Mouse (Mus musculus): ENCODE measurements at regions not wholly inside any gene's neighbourhood (a gene's known extent, or its start where the extent isn't known, plus 50 kb on each side); places are given as distances from the start of the nearest gene placed in this dataset.

GRCm38 (mm10) chr17:41990804-41991203, 324.9 kb upstream of the Ptchd4 start:
- DNase-seq (ENCODE audit: low spot score in 2 of 2), result no peak

- DNase-seq (ENCODE audit: low spot score in 2 of 2), result no peak
Measured at GRCm38 (mm10) chr17:42008415-42008814, 307.3 kb upstream of the Ptchd4 start.

- no peak for DNase-seq (ENCODE audit: low spot score in 2 of 2)
Measured at GRCm38 (mm10) chr17:42024295-42024694, 291.5 kb upstream of the Ptchd4 start.

DNA sequence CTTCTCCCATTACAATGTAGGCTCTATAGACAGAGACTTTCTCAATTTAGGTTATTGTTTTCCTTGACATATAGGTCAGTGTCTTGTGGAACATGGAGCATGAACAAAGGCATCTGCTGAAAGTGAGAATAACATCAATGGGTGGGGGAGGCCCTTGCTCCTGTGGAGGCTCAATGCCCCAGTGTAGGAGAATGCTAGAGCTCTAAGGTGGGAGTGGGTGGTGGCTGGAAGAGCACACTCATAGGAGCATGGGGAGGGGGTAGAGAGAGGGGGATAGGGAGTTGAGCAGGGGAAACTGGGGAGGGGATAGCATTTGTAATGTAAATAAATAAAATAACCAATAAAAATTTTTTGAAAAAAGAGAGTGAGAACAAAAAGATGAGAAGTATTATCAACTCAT, 288.5 kb upstream of the Ptchd4 start:
- DNase-seq (ENCODE audit: low spot score in 2 of 2), result no peak

DNA sequence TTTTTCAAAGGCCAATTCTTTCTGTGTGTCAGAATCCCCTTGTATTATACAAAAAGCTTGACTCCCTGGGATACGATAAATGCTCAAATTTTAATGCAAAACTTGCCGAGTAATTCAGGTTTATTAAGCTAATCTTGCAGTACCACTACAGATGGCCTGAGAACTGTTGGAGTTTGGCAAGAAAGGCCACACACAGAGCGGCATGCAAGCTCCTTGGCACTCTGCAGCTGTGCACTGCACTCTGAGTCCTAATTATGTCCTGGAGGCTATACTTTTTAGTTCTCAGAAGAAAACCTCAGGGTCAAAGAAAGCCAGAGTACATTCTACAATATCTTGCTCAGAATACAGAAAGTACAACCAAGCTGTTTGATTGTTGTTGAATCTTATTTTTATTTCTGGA, 286.3 kb upstream of the Ptchd4 start:
- DNase-seq (ENCODE audit: low spot score in 2 of 2), result no peak

DNA sequence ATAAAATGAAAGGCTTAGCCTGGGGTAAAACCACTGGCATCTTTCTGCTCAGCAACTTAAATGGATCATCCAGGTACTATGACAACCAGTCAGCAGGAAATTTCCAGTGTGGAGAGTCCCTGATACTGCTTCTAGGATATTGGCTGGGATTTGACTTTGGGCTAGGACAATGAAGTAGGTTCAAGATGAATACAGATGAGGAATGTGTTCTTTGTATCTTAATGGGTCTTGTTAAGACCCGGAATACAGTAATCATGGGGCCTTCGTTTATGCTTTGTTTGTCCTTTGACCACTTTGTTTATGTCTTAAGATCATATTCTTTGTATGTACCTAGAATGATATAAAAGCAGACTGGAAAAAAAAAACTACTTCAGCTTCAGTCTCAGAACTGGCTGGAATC, 278.7 kb upstream of the Ptchd4 start:
- no peak for DNase-seq (ENCODE audit: low spot score in 2 of 2)

- no peak for DNase-seq (ENCODE audit: low spot score in 2 of 2)
Measured at GRCm38 (mm10) chr17:42049779-42050515, 265.8 kb upstream of the Ptchd4 start.

DNA sequence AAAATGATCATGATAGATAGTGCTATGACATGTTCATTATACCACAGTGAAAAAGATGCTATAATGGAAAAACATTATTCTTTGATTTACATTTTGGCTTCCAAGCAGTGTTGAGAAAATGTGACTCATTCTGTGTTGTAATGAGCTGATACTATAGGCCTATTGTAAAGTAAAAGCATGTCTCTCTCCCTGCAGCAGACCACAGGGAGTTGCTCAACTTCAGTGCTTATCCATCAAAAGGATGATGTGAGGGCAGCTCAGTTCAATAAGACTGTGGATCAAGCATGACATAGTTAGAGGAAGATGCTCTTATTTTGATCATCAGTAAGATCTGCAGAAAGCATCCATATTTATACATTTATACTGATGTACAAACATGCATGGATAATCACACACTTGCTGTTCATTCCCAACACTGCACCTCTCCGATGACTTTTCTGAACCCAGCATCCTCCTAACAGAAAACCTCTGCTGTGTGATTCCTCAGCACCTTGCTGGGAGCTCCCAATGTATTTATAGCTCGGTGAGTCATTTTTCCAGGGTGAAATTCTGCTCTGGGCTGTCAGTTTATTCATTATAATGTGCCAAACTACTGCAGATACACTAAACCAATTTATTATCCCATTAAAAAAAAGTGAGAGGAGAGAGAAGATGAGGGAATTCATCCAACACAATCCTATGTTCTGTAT, 224.8 kb upstream of the Ptchd4 start:
- DNase-seq (ENCODE audit: low spot score in 2 of 2), result no peak

GRCm38 (mm10) chr17:42113684-42114083, 202.1 kb upstream of the Ptchd4 start:
- no peak for DNase-seq (ENCODE audit: low spot score in 2 of 2)

DNA sequence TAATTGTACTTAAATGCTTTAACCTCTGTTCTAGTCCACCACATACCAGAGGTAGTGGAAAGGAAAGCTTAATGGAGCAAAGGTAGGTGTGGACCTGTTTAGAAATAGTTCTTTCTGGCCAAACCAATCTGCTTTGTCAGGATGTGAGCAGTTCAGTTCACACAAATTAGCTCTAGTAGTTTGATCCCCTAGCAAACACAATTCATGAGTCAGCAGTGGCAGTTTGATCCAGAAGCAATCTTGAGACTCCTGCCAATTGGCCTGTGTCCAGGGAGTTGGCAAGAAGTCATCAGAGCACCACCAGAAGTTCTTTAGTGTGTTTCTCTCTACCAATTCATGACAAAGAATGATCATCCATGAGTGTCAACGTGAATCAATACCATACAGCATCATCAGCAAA, 195.0 kb upstream of the Ptchd4 start:
- DNase-seq (ENCODE audit: low spot score in 2 of 2), result no peak

- peak in 1 of 2 experiments; percentile 5 for DNase-seq (ENCODE audit: low spot score in 2 of 2)
Measured at GRCm38 (mm10) chr17:42126488-42127237, 189.1 kb upstream of the Ptchd4 start.

GRCm38 (mm10) chr17:42169391-42170018, 146.2 kb upstream of the Ptchd4 start:
- DNase-seq (ENCODE audit: low spot score in 2 of 2), result no peak

- DNase-seq (ENCODE audit: low spot score in 2 of 2), result no peak
Measured at GRCm38 (mm10) chr17:42188531-42188930, 127.2 kb upstream of the Ptchd4 start.

DNA sequence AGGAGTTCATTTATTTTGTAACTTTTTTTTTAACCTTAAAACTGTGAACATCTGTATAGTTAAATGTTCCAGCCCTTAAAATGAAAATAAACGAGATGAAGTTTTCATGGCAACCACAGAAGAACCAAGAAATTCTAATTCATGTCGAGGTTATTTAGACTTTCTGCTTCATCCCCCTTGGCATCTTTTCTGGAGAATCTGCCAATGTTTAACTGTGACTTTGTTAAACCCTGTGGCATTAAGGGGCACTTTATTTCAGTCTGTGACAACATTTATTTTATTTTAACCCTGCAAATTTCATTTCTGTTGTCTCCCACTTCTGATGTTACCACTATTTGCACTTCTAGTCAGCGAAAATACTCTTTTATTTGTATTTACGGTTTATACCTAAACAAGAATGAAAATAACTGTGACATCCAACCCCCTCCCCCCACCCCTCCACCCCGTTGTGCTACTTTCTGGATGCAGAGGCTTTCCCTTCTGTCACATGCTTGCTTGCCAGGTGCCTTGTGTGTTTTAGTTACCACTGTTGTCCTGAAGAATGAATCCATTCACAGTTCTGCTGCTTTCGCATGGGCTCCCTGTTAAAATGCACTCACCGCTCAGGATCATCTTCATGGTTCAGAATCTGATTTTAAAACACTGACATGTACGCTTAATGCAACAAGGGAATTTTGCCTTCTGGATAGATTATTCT, 125.4 kb upstream of the Ptchd4 start:
- no peak for DNase-seq (ENCODE audit: low spot score in 2 of 2)
